Mouse (Mus musculus) lung, postnatal 0 days (tissue): ENCODE measurements around the gene Phox2a. TPM values are rescaled to one million over a fixed set of nuclear protein-coding genes. Genes with fewer than 3 reads are reported as not detected.

ENCODE experiments used
- ATAC-seq: fragments of 200-750 bp; cut with Nextera tagmentation; 2 replicates; pipeline ENCODE4 v1.8.0; 2017; ENCODE audit warnings: moderate library complexity
- DNase-seq: peaks from one replicate; pipeline ENCODE4 v3.0.0-alpha.2; 2016; ENCODE audit warnings: low spot score
- H3K27ac ChIP-seq: fragments of 300-500 bp; sonication (generic); 2 replicates; pipeline ENCODE4 v1.5.1; 2014; ENCODE audit warnings: antibody characterized with exemption, mild to moderate bottlenecking, low read length, mixed read lengths
- H3K27me3 ChIP-seq: fragments of 300-500 bp; sonication (generic); replicated peaks from 2 replicates; pipeline ENCODE4 v1.6.1; 2014; ENCODE audit warnings: low read length, mixed read lengths; ENCODE audit not compliant: insufficient read depth
- H3K36me3 ChIP-seq: fragments of 300-500 bp; sonication (generic); 2 replicates; pipeline ENCODE4 v1.6.1; 2014; ENCODE audit warnings: low read length, mixed read lengths; ENCODE audit not compliant: insufficient read depth
- H3K4me1 ChIP-seq: fragments of 300-500 bp; sonication (generic); 2 replicates; pipeline ENCODE4 v1.6.1; 2014; ENCODE audit warnings: antibody characterized with exemption, low read depth, low read length, mixed read lengths; ENCODE audit not compliant: insufficient read depth
- H3K4me2 ChIP-seq: fragments of 300-500 bp; sonication (generic); replicated peaks from 2 replicates; pipeline ENCODE4 v1.6.1; 2014; ENCODE audit warnings: low read depth, mild to moderate bottlenecking, low read length, moderate library complexity, mixed read lengths
- H3K4me3 ChIP-seq: fragments of 300-500 bp; sonication (generic); 2 replicates; pipeline ENCODE4 v1.5.1; 2014; ENCODE audit warnings: low read depth, low read length
- H3K9ac ChIP-seq: fragments of 300-500 bp; sonication (generic); replicated peaks from 2 replicates; pipeline ENCODE4 v1.6.1; 2014; ENCODE audit warnings: low read depth, mild to moderate bottlenecking
- H3K9me3 ChIP-seq: fragments of 300-500 bp; sonication (generic); 2 replicates; pipeline ENCODE4 v1.6.1; 2016; ENCODE audit warnings: low read length, mixed read lengths
- CTCF ChIP-seq: IDR thresholded peaks from 2 replicates; pipeline ENCODE4 v1.5.1; 2016; ENCODE audit warnings: antibody characterized with exemption, mild to moderate bottlenecking
- EP300 ChIP-seq: IDR thresholded peaks from 2 replicates; pipeline ENCODE4 v1.6.1; 2016; ENCODE audit warnings: antibody characterized with exemption, mild to moderate bottlenecking, control low read depth
- WGBS: fragments of 180-500 bp; shearing (Covaris S2); extraction: QIAGEN DNeasy Blood & Tissue Kit; methylation state at CpG from one replicate; pipeline ENCODE4 v1.1.7; 2014; 5-methylcytosine and 5-hydroxymethylcytosine counted together
- polyA plus RNA-seq: library from polyadenylated mRNA; unstranded; fragments of >200 nt; fragmentation: Nextera tagmentation; extraction: Ambion mirVana; gene quantifications from 2 replicates; pipeline ENCODE4 v1.2.1, GENCODE M21; 2015

The Phox2a gene
- polyA plus RNA-seq, 1 experiment from 2014 or later, result not detected

GRCm38 (mm10) chr7:101866491-101867265 lies 48.6 kb downstream of the Phox2a start:
- H3K27ac ChIP-seq, result no peak overlapping the region
- DNase-seq (no peak), ATAC-seq (no peak)
- WGBS, result 78% methylated on average over 11 of the region's 11 CpGs
- TF ChIP-seq CTCF (no peak), EP300 (no peak)
- H3K4me2 ChIP-seq, result no peak overlapping the region
- H3K36me3 ChIP-seq, result no peaks in the 10 kb centered on the region
- H3K9me3 ChIP-seq, result no peaks in the 10 kb centered on the region
- no peak overlapping the region for H3K4me3 ChIP-seq
- no peak overlapping the region for H3K9ac ChIP-seq
- H3K27me3 ChIP-seq, result no peaks in the 10 kb centered on the region
- H3K4me1 ChIP-seq, result no peaks in the 10 kb centered on the region

GRCm38 (mm10) chr7:101867482-101867881 lies 49.4 kb downstream of the Phox2a start:
- no peak overlapping the region for H3K4me3 ChIP-seq
- WGBS, result 100% methylated on average over 3 of the region's 4 CpGs

GRCm38 (mm10) chr7:101868241-101869162 lies 50.4 kb downstream of the Phox2a start:
- Histone ChIP-seq H3K36me3 (no peaks in the 10 kb centered on the region), H3K4me2 (no peak overlapping the region), H3K9ac (no peak overlapping the region), H3K9me3 (no peaks in the 10 kb centered on the region), H3K4me3 (no peak overlapping the region), H3K27me3 (no peaks in the 10 kb centered on the region), H3K27ac (no peak overlapping the region), H3K4me1 (no peaks in the 10 kb centered on the region)
- no peak for DNase-seq
- whole genome bisulfite sequencing, result 74% methylated on average over 13 of the region's 13 CpGs
- TF ChIP-seq EP300 (no peak), CTCF (no peak)
- no peak for ATAC-seq

More at GRCm38 (mm10) chr7:101867482-101867881, 49.4 kb downstream of the Phox2a start:
- H3K27ac ChIP-seq, result no peak overlapping the region
- no peak for TF ChIP-seq CTCF
- DNase-seq (no peak), ATAC-seq (no peak)
- no peak overlapping the region for H3K9ac ChIP-seq
- no peaks in the 10 kb centered on the region for H3K27me3 ChIP-seq
- H3K4me1 ChIP-seq, result no peaks in the 10 kb centered on the region
- no peaks in the 10 kb centered on the region for H3K9me3 ChIP-seq
- H3K4me2 ChIP-seq, result no peak overlapping the region
- H3K36me3 ChIP-seq, result no peaks in the 10 kb centered on the region

- H3K9ac ChIP-seq, result no peak overlapping the region
- WGBS, result 77% methylated on average over 7 of the region's 7 CpGs
- no peaks in the 10 kb centered on the region for H3K4me1 ChIP-seq
- DNase-seq (no peak), ATAC-seq (no peak)
- no peak overlapping the region for H3K27ac ChIP-seq
- H3K4me2 ChIP-seq, result no peak overlapping the region
- H3K36me3 ChIP-seq, result no peaks in the 10 kb centered on the region
- H3K9me3 ChIP-seq, result no peaks in the 10 kb centered on the region
- no peak for TF ChIP-seq CTCF
- no peak for TF ChIP-seq EP300
- H3K27me3 ChIP-seq, result no peaks in the 10 kb centered on the region
- no peak overlapping the region for H3K4me3 ChIP-seq
Measured at GRCm38 (mm10) chr7:101869163-101869500, 51.0 kb downstream of the Phox2a start.

GRCm38 (mm10) chr7:101870629-101871028 lies 52.5 kb downstream of the Phox2a start, which contains the start of gene Folr1:
TSS of gene Folr1 (minus strand) at chr7:101870788.
- no peak within 1 kb of the TSS for H3K27ac ChIP-seq
- no peaks in the 10 kb centered on the region for H3K36me3 ChIP-seq
- H3K27me3 ChIP-seq, result no peaks in the 10 kb centered on the region
- 68% methylated on average over 2 of the region's 2 CpGs for WGBS
- no peaks in the 10 kb centered on the region for H3K4me1 ChIP-seq
- TF ChIP-seq EP300 (no peak), CTCF (no peak)
- no peak within 1 kb of the TSS for H3K4me2 ChIP-seq
- no peak for ATAC-seq
- no peak for DNase-seq
- no peaks in the 10 kb centered on the region for H3K9me3 ChIP-seq
- H3K4me3 ChIP-seq, result no peak within 1 kb of the TSS
- no peak within 1 kb of the TSS for H3K9ac ChIP-seq

GRCm38 (mm10) chr7:101871296-101871695 lies 53.2 kb downstream of the Phox2a start:
- no peak for TF ChIP-seq EP300
- no peak for TF ChIP-seq CTCF
- Histone ChIP-seq H3K4me1 (no peaks in the 10 kb centered on the region), H3K9me3 (no peaks in the 10 kb centered on the region), H3K27ac (no peak overlapping the region), H3K4me3 (no peak overlapping the region), H3K9ac (no peak overlapping the region), H3K27me3 (no peaks in the 10 kb centered on the region), H3K36me3 (no peaks in the 10 kb centered on the region), H3K4me2 (no peak overlapping the region)
- no peak for DNase-seq
- ATAC-seq, result no peak
- WGBS, result 36% methylated on average over 3 of the region's 3 CpGs

Other genes starting within 250 kb of the Phox2a start
- gene Art2b, start 232.7 kb upstream of the Phox2a start, polyA plus RNA-seq, result not detected in 2 replicates
- gene Clpb, start 154.7 kb upstream of the Phox2a start, polyA plus RNA-seq, result 21.1 and 23.4 TPM in 2 replicates
- gene Inppl1, start 19.9 kb downstream of the Phox2a start, polyA plus RNA-seq, result 24.2 and 33.8 TPM in 2 replicates
- 0.73 and 0.81 TPM in 2 replicates for gene Folr2, start 38.9 kb downstream of the Phox2a start, polyA plus RNA-seq
- 26.0 and 28.8 TPM in 2 replicates for gene Anapc15, start 45.4 kb downstream of the Phox2a start, polyA plus RNA-seq
- gene Folr1, start 52.5 kb downstream of the Phox2a start, polyA plus RNA-seq, result 0.95 and 2.4 TPM in 2 replicates
- 131 and 153 TPM in 2 replicates for gene Lamtor1, start 87.6 kb downstream of the Phox2a start, polyA plus RNA-seq
- 0.05 and 0.17 TPM in 2 replicates for gene Tomt, start 88.0 kb downstream of the Phox2a start, polyA plus RNA-seq
- 41.5 and 46.1 TPM in 2 replicates for gene Lrrc51, start 115.6 kb downstream of the Phox2a start, polyA plus RNA-seq
- 31.6 and 38.0 TPM in 2 replicates for gene Numa1, start 115.8 kb downstream of the Phox2a start, polyA plus RNA-seq
- gene Il18bp, start 200.4 kb downstream of the Phox2a start, polyA plus RNA-seq, result 2.2 and 2.5 TPM in 2 replicates
- gene Rnf121, start 247.2 kb downstream of the Phox2a start, polyA plus RNA-seq, result 16.2 and 18.2 TPM in 2 replicates
- 6.2 and 7.8 TPM in 2 replicates for gene Xndc1, start 247.2 kb downstream of the Phox2a start, polyA plus RNA-seq
- gene Xntrpc, start 247.4 kb downstream of the Phox2a start, polyA plus RNA-seq, result 0.29 and 0.30 TPM in 2 replicates